Mouse (Mus musculus) heart, adult 2 months (tissue): ENCODE results near the gene Sort1.

Experiments used
- EP300 ChIP-seq: fragments of 200-500 bp; IDR thresholded peaks from 2 replicates; pipeline ENCODE4 v1.6.1; 2011; ENCODE audit warnings: low read depth, low read length, control low read depth; ENCODE audit not compliant: insufficient read depth
- POLR2A ChIP-seq: fragments of 200-500 bp; IDR thresholded peaks from 2 replicates; pipeline ENCODE4 v1.6.1; 2011; ENCODE audit warnings: mild to moderate bottlenecking, low read depth, low read length, control low read depth; ENCODE audit not compliant: insufficient read depth

DNA sequence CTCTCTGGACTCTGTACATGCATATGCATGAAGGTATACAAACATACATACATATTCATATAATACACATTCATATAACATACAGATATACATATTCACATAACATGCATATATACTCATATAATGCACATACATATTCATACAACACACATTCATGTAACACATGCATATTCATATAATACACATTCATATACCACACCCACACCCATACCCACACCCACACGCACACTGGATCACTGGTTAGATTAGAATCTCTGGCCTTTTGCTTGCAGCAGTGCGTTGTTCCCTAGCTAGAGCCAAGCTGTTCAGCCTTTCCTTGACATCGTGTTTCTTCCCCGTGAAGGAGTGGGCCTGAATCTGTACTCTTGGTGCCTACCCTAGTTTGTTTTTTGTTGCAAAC lies 20.9 kb downstream of the Sort1 start:
- no peak for TF ChIP-seq EP300
- no peak for TF ChIP-seq POLR2A
